Mouse (Mus musculus): Measurements from ENCODE around the gene Mcrip2. TPM values are rescaled to one million over a fixed set of nuclear protein-coding genes. Genes with fewer than 3 reads are reported as not detected.

Gene Mcrip2
- polyA plus RNA-seq, 2 experiments: 22.1 to 44.9 TPM

- 87% methylated on average over 27 of the region's 27 CpGs for WGBS (ENCODE audit: insufficient replicate concordance)
- Histone ChIP-seq H3K27me3 (ENCODE audit: control insufficient read depth, insufficient read depth, low read length) (no peaks in the 10 kb centered on the region; the same call in 1 of the 2 replicates), H3K27ac (no peak overlapping the region), H3K9me3 (ENCODE audit: control insufficient read depth, low read length) (no peaks in the 10 kb centered on the region), H3K4me3 (ENCODE audit: insufficient read depth in 1 of 2, low read depth in 2 of 2, low read length in 2 of 2) (no peak overlapping the region), H3K36me3 (replicated peaks; ENCODE audit: control insufficient read depth, insufficient read depth, low read depth) (peaks cover 9% of the 10 kb centered on the region), H3K4me1 (replicated peaks; ENCODE audit: control insufficient read depth in 2 of 2, insufficient read depth in 2 of 2, low read length in 1 of 2) (peaks cover 11 to 17% of the 10 kb centered on the region in 2 experiments; a peak in 3 of 4 replicates), H3K4me2 (ENCODE audit: low read depth) (no peak overlapping the region), H3K9ac (replicated peaks) (no peak overlapping the region)
- TF ChIP-seq EP300 (IDR thresholded peaks at IDR 0.05; ENCODE audit: low read depth) (no peak), CTCF (IDR thresholded peaks at IDR 0.05; ENCODE audit: low read depth) (no peak)
- DNase-seq (ENCODE audit: low read depth in 3 of 3, low spot score in 3 of 3) (no peak), ATAC-seq (ENCODE audit: insufficient read depth) (no peak)
These were observed 42.5 kb downstream of the Mcrip2 start for GRCm38 (mm10) chr17:25825984-25826570.

- TF ChIP-seq CTCF (IDR thresholded peaks at IDR 0.05; ENCODE audit: low read depth): no peak
- TF ChIP-seq EP300 (IDR thresholded peaks at IDR 0.05; ENCODE audit: low read depth): no peak
- H3K36me3 ChIP-seq (replicated peaks; ENCODE audit: control insufficient read depth, insufficient read depth, low read depth): peaks cover 3% of the 10 kb centered on the region
- no peak overlapping the region for H3K9ac ChIP-seq (replicated peaks)
- WGBS (ENCODE audit: insufficient replicate concordance): 78% methylated on average over 6 of the region's 6 CpGs
- H3K4me1 ChIP-seq (replicated peaks; ENCODE audit: control insufficient read depth in 2 of 2, insufficient read depth in 2 of 2, low read length in 1 of 2): peaks cover 11 to 17% of the 10 kb centered on the region in 2 experiments; a peak in 3 of 4 replicates
- H3K27ac ChIP-seq: no peak overlapping the region
- peaks cover 6% of the 10 kb centered on the region for H3K27me3 ChIP-seq (ENCODE audit: control insufficient read depth, insufficient read depth, low read length)
- peak overlapping the region; percentile 87; the same call in 1 of the 2 replicates for H3K4me2 ChIP-seq (ENCODE audit: low read depth)
- ATAC-seq (ENCODE audit: insufficient read depth) (no peak), DNase-seq (ENCODE audit: low read depth in 3 of 3, low spot score in 3 of 3) (no peak)
- H3K4me3 ChIP-seq (ENCODE audit: insufficient read depth in 1 of 2, low read depth in 2 of 2, low read length in 2 of 2): no peak overlapping the region
- H3K9me3 ChIP-seq (ENCODE audit: control insufficient read depth, low read length): no peaks in the 10 kb centered on the region
These were observed 43.3 kb downstream of the Mcrip2 start for GRCm38 (mm10) chr17:25825311-25825710.

- H3K9ac ChIP-seq (replicated peaks): peak overlapping the region; percentile 82
- H3K27ac ChIP-seq: no peak overlapping the region
- TF ChIP-seq EP300 (IDR thresholded peaks at IDR 0.05; ENCODE audit: low read depth): no peak
- no peak for TF ChIP-seq CTCF (IDR thresholded peaks at IDR 0.05; ENCODE audit: low read depth)
- peaks cover 11 to 15% of the 10 kb centered on the region in 2 experiments; a peak in 3 of 4 replicates for H3K4me1 ChIP-seq (replicated peaks; ENCODE audit: control insufficient read depth in 2 of 2, insufficient read depth in 2 of 2, low read length in 1 of 2)
- H3K4me3 ChIP-seq (ENCODE audit: insufficient read depth in 1 of 2, low read depth in 2 of 2, low read length in 2 of 2): peak overlapping the region; percentile 77 to 99
- ATAC-seq (ENCODE audit: insufficient read depth): no peak
- WGBS (ENCODE audit: insufficient replicate concordance): 53% methylated on average over 17 of the region's 17 CpGs
- H3K27me3 ChIP-seq (ENCODE audit: control insufficient read depth, insufficient read depth, low read length): peaks cover 14% of the 10 kb centered on the region
- DNase-seq (ENCODE audit: low read depth in 3 of 3, low spot score in 3 of 3): no peak
- H3K36me3 ChIP-seq (replicated peaks; ENCODE audit: control insufficient read depth, insufficient read depth, low read depth): peaks cover 3% of the 10 kb centered on the region
- H3K4me2 ChIP-seq (ENCODE audit: low read depth): peak overlapping the region; percentile 87
- H3K9me3 ChIP-seq (ENCODE audit: control insufficient read depth, low read length): no peaks in the 10 kb centered on the region
These were observed 44.0 kb downstream of the Mcrip2 start for GRCm38 (mm10) chr17:25824362-25825142.

- H3K4me3 ChIP-seq (ENCODE audit: insufficient read depth in 1 of 2, low read depth in 2 of 2, low read length in 2 of 2): peak within 1 kb of the TSS; percentile 77 to 99
- peak within 1 kb of the TSS; percentile 87 for H3K4me2 ChIP-seq (ENCODE audit: low read depth)
- DNase-seq (ENCODE audit: low read depth in 3 of 3, low spot score in 3 of 3) (peak; percentile 81 to 82 (median 81)), ATAC-seq (ENCODE audit: insufficient read depth) (peak; percentile 67)
- peak within 1 kb of the TSS; percentile 82 for H3K9ac ChIP-seq (replicated peaks)
- TF ChIP-seq CTCF (IDR thresholded peaks at IDR 0.05; ENCODE audit: low read depth): no peak
- no peak for TF ChIP-seq EP300 (IDR thresholded peaks at IDR 0.05; ENCODE audit: low read depth)
- 0% methylated on average over 18 of the region's 18 CpGs for WGBS (ENCODE audit: insufficient replicate concordance)
- H3K27me3 ChIP-seq (ENCODE audit: control insufficient read depth, insufficient read depth, low read length): peaks cover 25% of the 10 kb centered on the region
- H3K9me3 ChIP-seq (ENCODE audit: control insufficient read depth, low read length): no peaks in the 10 kb centered on the region
- peaks cover 11 to 13% of the 10 kb centered on the region in 2 experiments; a peak in 3 of 4 replicates for H3K4me1 ChIP-seq (replicated peaks; ENCODE audit: control insufficient read depth in 2 of 2, insufficient read depth in 2 of 2, low read length in 1 of 2)
- peaks cover 3% of the 10 kb centered on the region for H3K36me3 ChIP-seq (replicated peaks; ENCODE audit: control insufficient read depth, insufficient read depth, low read depth)
- peak within 1 kb of the TSS; percentile 59 for H3K27ac ChIP-seq
These were observed 45.1 kb downstream of the Mcrip2 start, which contains the start of gene Wdr24 for GRCm38 (mm10) chr17:25823452-25823851. Gene Wdr24, plus strand, starts transcription at chr17:25823627.

Data from liver, embryonic 14.5 days (tissue).